Mouse (Mus musculus) lung, adult 2 months (tissue): ENCODE results near the gene Spg7.

ENCODE experiments used
- CTCF ChIP-seq: fragments of 200-500 bp; IDR thresholded peaks from 2 replicates; pipeline ENCODE4 v1.5.1; 2011; ENCODE audit warnings: mild to moderate bottlenecking, low read length, control low read depth; ENCODE audit not compliant: insufficient read depth
- POLR2A ChIP-seq: fragments of 200-500 bp; IDR thresholded peaks from 2 replicates; pipeline ENCODE4 v1.6.1; 2011; ENCODE audit warnings: low read depth, mild to moderate bottlenecking, control low read depth, low read length, borderline replicate concordance; ENCODE audit errors: extremely low read depth

DNA sequence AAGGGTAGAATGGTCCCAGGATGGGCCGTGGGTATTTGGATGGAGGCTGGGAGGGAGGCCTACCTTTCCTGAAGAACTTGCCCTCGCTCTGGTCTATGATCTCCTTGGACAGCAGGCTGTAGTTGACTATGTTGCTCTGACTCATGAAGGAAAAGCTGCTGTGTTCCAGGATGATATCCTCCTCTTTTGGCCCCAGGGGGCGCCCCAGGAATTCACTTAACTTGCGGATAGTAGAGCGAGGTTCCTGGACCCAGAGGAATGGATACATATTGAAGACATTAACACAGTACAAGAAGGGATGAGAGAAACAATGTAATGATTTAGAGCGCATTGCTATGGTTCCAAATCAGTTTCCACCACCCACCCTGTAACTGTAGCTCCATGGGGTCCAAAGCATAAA is 82.5 kb downstream of the Spg7 start:
- TF ChIP-seq CTCF (0 out of 2 replicates have a peak, but pooled peaks have one; percentile 18), POLR2A (no peak)
